8 mouse cellular contexts compared by ENCODE assay signal in genomic region chr3:55351281-55352052, GRCm38 (mm10).
DNase-seq lines count a peak whose midpoint lies in the region; ATAC-seq and TF ChIP-seq lines count a peak whose summit lies in the region.

No protein-coding gene starts in this region.

- peak; percentile 3 for DNase-seq in heart, postnatal 4 days
- no peak for DNase-seq in heart, adult 9 months (ENCODE audit: low spot score in 2 of 2)
- peak; percentile 46 for DNase-seq in limb, embryonic 11.5 days (ENCODE audit: low spot score)
- DNase-seq in right cerebral cortex, postnatal 25 days = peak; percentile 66
- DNase-seq in lung, adult 2 months = no peak
- no peak for DNase-seq in adrenal gland, adult 2 months
- no peak for DNase-seq in heart, postnatal 10 days

- H3K36me3 ChIP-seq in limb, embryonic 11.5 days (ENCODE audit: control insufficient read depth, insufficient read depth, low read length) = no peaks in the 10 kb centered on the region

- no peaks in the 10 kb centered on the region for H3K27me3 ChIP-seq in limb, embryonic 11.5 days (ENCODE audit: control insufficient read depth, insufficient read depth, low read length)

- no peak overlapping the region for H3K4me2 ChIP-seq in limb, embryonic 11.5 days (ENCODE audit: low read depth, severe bottlenecking)

- peaks cover 12% of the 10 kb centered on the region for H3K4me1 ChIP-seq in limb, embryonic 11.5 days (ENCODE audit: control insufficient read depth, insufficient read depth, low read length)
- H3K4me1 ChIP-seq in lung, adult 2 months (ENCODE audit: control insufficient read depth, insufficient read depth, low read length) = no peaks in the 10 kb centered on the region

- no peak for TF ChIP-seq CTCF in lung, adult 2 months (IDR thresholded peaks at IDR 0.05; ENCODE audit: insufficient read depth, low read length)

- intact Hi-C loops in heart, postnatal 10 days (cut with DNase I) = loop anchor here (5.0 to 10.0 kb wide), 3 partner anchors 109 to 537 kb away; partner anchors contain the start of gene Dclk1

- TF ChIP-seq POLR2A in lung, adult 2 months (IDR thresholded peaks at IDR 0.05; ENCODE audit: borderline replicate concordance, extremely low read depth, low read depth, low read length) = no peak

- ATAC-seq in frontal cortex, adult (ENCODE audit: low TSS enrichment) = peak; percentile 48
- peak; percentile 58 for ATAC-seq in limb, embryonic 11.5 days (ENCODE audit: insufficient number of reproducible peaks, low FRiP score, low TSS enrichment, low read depth)

- no peak overlapping the region for H3K27ac ChIP-seq in limb, embryonic 11.5 days (replicated peaks; ENCODE audit: low read depth, low read length)

- H3K9ac ChIP-seq in limb, embryonic 11.5 days (ENCODE audit: low read length) = no peak overlapping the region

- H3K4me3 ChIP-seq in limb, embryonic 11.5 days (ENCODE audit: low read depth, low read length) = no peak overlapping the region
- H3K4me3 ChIP-seq in lung, adult 2 months (replicated peaks; ENCODE audit: extremely low read depth, low read depth, low read length) = no peak overlapping the region

- 54% methylated on average over 13 of the region's 13 CpGs for WGBS in limb, embryonic 11.5 days
- 75% methylated on average over 13 of the region's 13 CpGs for WGBS in lung, adult 2 months

- H3K9me3 ChIP-seq in limb, embryonic 11.5 days (ENCODE audit: control insufficient read depth, low read length) = no peaks in the 10 kb centered on the region

Comparison
In these comparisons a context has a peak if more than half of its experiments do, and no peak if none do; other contexts are left out.
1. DNase-seq: peak in heart, postnatal 4 days (single experiment), limb, embryonic 11.5 days (single experiment) and right cerebral cortex, postnatal 25 days (single experiment); none in heart, adult 9 months (0 of 2), lung, adult 2 months (single experiment), adrenal gland, adult 2 months (single experiment) and heart, postnatal 10 days (0 of 2).